Mouse (Mus musculus): Measurements from ENCODE around the gene Mex3a.

- TF ChIP-seq CTCF (IDR thresholded peaks at IDR 0.05; ENCODE audit: extremely low read depth, insufficient read depth, low read length): no peak
- TF ChIP-seq POLR2A (IDR thresholded peaks at IDR 0.05; ENCODE audit: extremely low read depth, insufficient read depth, low read length): peak; percentile 85
Observed at GRCm38 (mm10) chr3:88552676-88553524, 20.7 kb downstream of the Mex3a start, which contains the start of gene Lamtor2.
